Mouse (Mus musculus) cortical plate, adult 2 months (tissue): ENCODE measurements around the gene Alx1.

Source experiments
- CTCF ChIP-seq: fragments of 200-500 bp; IDR thresholded peaks from 2 replicates; pipeline ENCODE4 v1.5.1; 2011; ENCODE audit warnings: mild to moderate bottlenecking, control low read depth, low read length; ENCODE audit not compliant: insufficient read depth; ENCODE audit errors: extremely low read depth
- POLR2A ChIP-seq: fragments of 200-500 bp; IDR thresholded peaks from 2 replicates; pipeline ENCODE4 v1.6.1; 2011; ENCODE audit warnings: mild to moderate bottlenecking, low read length, control low read depth; ENCODE audit not compliant: insufficient read depth; ENCODE audit errors: extremely low read depth

DNA sequence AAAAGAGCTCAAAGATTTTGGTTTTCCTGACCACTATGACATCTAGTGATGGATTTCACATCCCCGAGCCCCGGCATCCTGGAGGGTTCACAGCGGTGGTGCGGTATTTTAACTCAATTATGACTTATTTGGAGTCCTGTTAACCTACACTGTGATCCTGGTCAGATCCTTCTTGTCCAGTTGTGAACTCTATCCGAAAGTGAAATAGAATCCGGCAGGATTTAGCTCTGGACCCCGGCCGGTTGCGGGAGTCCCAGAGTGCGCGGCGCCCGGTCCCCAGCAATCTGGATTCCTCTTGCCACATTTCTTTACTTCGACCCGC is 2.1 kb downstream of the Alx1 start:
- TF ChIP-seq CTCF: no peak
- no peak for TF ChIP-seq POLR2A
